Mouse (Mus musculus): ENCODE results near the gene Ruvbl1.
A peak's percentile ranks its signal among the peaks of the same experiment; 100 is the strongest.

Ruvbl1 gene

GRCm38 (mm10) chr6:88499481-88500404 is 34.5 kb downstream of the Ruvbl1 start:
- DNase-seq, result peak in 1 of 2 experiments; percentile 73

GRCm38 (mm10) chr6:88500405-88500767 is 35.2 kb downstream of the Ruvbl1 start:
- no peak for DNase-seq

- no peak for DNase-seq
Measured at GRCm38 (mm10) chr6:88502030-88502970, 37.1 kb downstream of the Ruvbl1 start.

GRCm38 (mm10) chr6:88503044-88503443 is 37.8 kb downstream of the Ruvbl1 start:
- no peak for DNase-seq

GRCm38 (mm10) chr6:88513984-88514383 is 48.8 kb downstream of the Ruvbl1 start:
- no peak for DNase-seq

GRCm38 (mm10) chr6:88514546-88514945 is 49.3 kb downstream of the Ruvbl1 start:
- DNase-seq, result no peak

- no peak for DNase-seq
Measured at GRCm38 (mm10) chr6:88515971-88516370, 50.8 kb downstream of the Ruvbl1 start.

- no peak for DNase-seq
Measured at GRCm38 (mm10) chr6:88516667-88517066, 51.5 kb downstream of the Ruvbl1 start.

GRCm38 (mm10) chr6:88517701-88518403 is 52.6 kb downstream of the Ruvbl1 start:
- DNase-seq, result no peak

GRCm38 (mm10) chr6:88518404-88519263 is 53.4 kb downstream of the Ruvbl1 start, which contains the start of gene Sec61a1:
Sec61a1 (minus strand) TSS chr6:88518905.
- DNase-seq, result peak; percentile 97

- DNase-seq, result no peak
Measured at GRCm38 (mm10) chr6:88521821-88522220, 56.6 kb downstream of the Ruvbl1 start.

- DNase-seq, result no peak
Measured at GRCm38 (mm10) chr6:88522606-88523005, 57.4 kb downstream of the Ruvbl1 start.

- no peak for DNase-seq
Measured at GRCm38 (mm10) chr6:88523043-88523442, 57.8 kb downstream of the Ruvbl1 start.

- no peak for DNase-seq
Measured at GRCm38 (mm10) chr6:88523451-88523850, 58.2 kb downstream of the Ruvbl1 start.

GRCm38 (mm10) chr6:88524056-88524455 is 58.8 kb downstream of the Ruvbl1 start:
- no peak for DNase-seq

- no peak for DNase-seq
Measured at GRCm38 (mm10) chr6:88530306-88530705, 65.1 kb downstream of the Ruvbl1 start.

GRCm38 (mm10) chr6:88540093-88540755 is 75.0 kb downstream of the Ruvbl1 start:
- DNase-seq, result no peak

GRCm38 (mm10) chr6:88544241-88544640 is 79.0 kb downstream of the Ruvbl1 start:
- DNase-seq, result no peak

- no peak for DNase-seq
Measured at GRCm38 (mm10) chr6:88544644-88545396, 79.6 kb downstream of the Ruvbl1 start.

GRCm38 (mm10) chr6:88545397-88545790 is 80.2 kb downstream of the Ruvbl1 start:
- DNase-seq, result no peak
